Mouse (Mus musculus): ENCODE measurements around the gene Fam69b. TPM values are rescaled to one million over a fixed set of nuclear protein-coding genes. Genes with fewer than 3 reads are reported as not detected.

The Fam69b gene
- total RNA-seq, 1 experiment, result 24.6 TPM

GRCm38 (mm10) chr2:26622984-26623383, 5.3 kb upstream of the Fam69b start:
- TF ChIP-seq ZNF384 (IDR thresholded peaks at IDR 0.05; ENCODE audit: low read depth, low read length) (no peak), ZC3H11A (IDR thresholded peaks at IDR 0.05; ENCODE audit: borderline replicate concordance, low read depth, low read length) (no peak), CHD2 (IDR thresholded peaks at IDR 0.05; ENCODE audit: low read depth, low read length) (no peak), HCFC1 (IDR thresholded peaks at IDR 0.05; ENCODE audit: borderline replicate concordance, insufficient read depth, low read length) (no peak), MAFK (IDR thresholded peaks at IDR 0.05; ENCODE audit: insufficient read depth, low read depth, low read length) (no peak)
- in situ Hi-C loops (cut with MboI; ENCODE audit: low sequenced_read_pairs in 2 of 2, unreplicated experiment in 2 of 2), result no loop called here
- no peaks in the 10 kb centered on the region for H3K36me3 ChIP-seq (ENCODE audit: control insufficient read depth, insufficient read depth, low read length, poor library complexity, severe bottlenecking)
- H3K9ac ChIP-seq (ENCODE audit: insufficient read depth, low read depth, low read length, poor library complexity, severe bottlenecking), result no peak overlapping the region
- no peak for DNase-seq (ENCODE audit: low read depth, low spot score)
- no peak overlapping the region for H3K4me3 ChIP-seq (ENCODE audit: insufficient read depth in 1 of 2, low read depth in 1 of 2, low read length in 2 of 2, poor library complexity in 1 of 2, severe bottlenecking in 1 of 2)
- no peaks in the 10 kb centered on the region for H3K9me3 ChIP-seq (ENCODE audit: control insufficient read depth, insufficient read depth, low read depth, low read length)
- peaks cover 0 to 12% of the 10 kb centered on the region in 2 experiments; a peak in 1 of 4 replicates for H3K4me1 ChIP-seq (ENCODE audit: control insufficient read depth in 2 of 2, insufficient read depth in 2 of 2, low read length in 2 of 2, poor library complexity in 1 of 2)
- no peak overlapping the region for H3K27ac ChIP-seq (ENCODE audit: insufficient read depth, low read depth, low read length, poor library complexity, severe bottlenecking)

GRCm38 (mm10) chr2:26625419-26625818, 2.8 kb upstream of the Fam69b start:
- Histone ChIP-seq H3K36me3 (ENCODE audit: control insufficient read depth, insufficient read depth, low read length, poor library complexity, severe bottlenecking) (no peaks in the 10 kb centered on the region), H3K9ac (ENCODE audit: insufficient read depth, low read depth, low read length, poor library complexity, severe bottlenecking) (no peak overlapping the region), H3K4me3 (ENCODE audit: insufficient read depth in 1 of 2, low read depth in 1 of 2, low read length in 2 of 2, poor library complexity in 1 of 2, severe bottlenecking in 1 of 2) (no peak overlapping the region), H3K27ac (ENCODE audit: insufficient read depth, low read depth, low read length, poor library complexity, severe bottlenecking) (no peak overlapping the region), H3K9me3 (ENCODE audit: control insufficient read depth, insufficient read depth, low read depth, low read length) (no peaks in the 10 kb centered on the region), H3K4me1 (ENCODE audit: control insufficient read depth in 2 of 2, insufficient read depth in 2 of 2, low read length in 2 of 2, poor library complexity in 1 of 2) (peaks cover 0 to 6% of the 10 kb centered on the region in 2 experiments; a peak in 1 of 4 replicates)
- TF ChIP-seq ZC3H11A (IDR thresholded peaks at IDR 0.05; ENCODE audit: borderline replicate concordance, low read depth, low read length) (no peak), ZNF384 (IDR thresholded peaks at IDR 0.05; ENCODE audit: low read depth, low read length) (no peak), CHD2 (IDR thresholded peaks at IDR 0.05; ENCODE audit: low read depth, low read length) (no peak), HCFC1 (IDR thresholded peaks at IDR 0.05; ENCODE audit: borderline replicate concordance, insufficient read depth, low read length) (no peak), MAFK (IDR thresholded peaks at IDR 0.05; ENCODE audit: insufficient read depth, low read depth, low read length) (no peak)
- DNase-seq (ENCODE audit: low read depth, low spot score), result no peak
- in situ Hi-C loops (cut with MboI; ENCODE audit: low sequenced_read_pairs in 2 of 2, unreplicated experiment in 2 of 2), result no loop called here

- Histone ChIP-seq H3K9ac (ENCODE audit: insufficient read depth, low read depth, low read length, poor library complexity, severe bottlenecking) (no peak overlapping the region), H3K36me3 (ENCODE audit: control insufficient read depth, insufficient read depth, low read length, poor library complexity, severe bottlenecking) (no peaks in the 10 kb centered on the region), H3K4me3 (ENCODE audit: insufficient read depth in 1 of 2, low read depth in 1 of 2, low read length in 2 of 2, poor library complexity in 1 of 2, severe bottlenecking in 1 of 2) (no peak overlapping the region), H3K27ac (ENCODE audit: insufficient read depth, low read depth, low read length, poor library complexity, severe bottlenecking) (no peak overlapping the region), H3K9me3 (ENCODE audit: control insufficient read depth, insufficient read depth, low read depth, low read length) (no peaks in the 10 kb centered on the region), H3K4me1 (ENCODE audit: control insufficient read depth in 2 of 2, insufficient read depth in 2 of 2, low read length in 2 of 2, poor library complexity in 1 of 2) (peaks cover 0 to 6% of the 10 kb centered on the region in 2 experiments; a peak in 1 of 4 replicates)
- no peak for TF ChIP-seq MAFK (IDR thresholded peaks at IDR 0.05; ENCODE audit: insufficient read depth, low read depth, low read length)
- no peak for TF ChIP-seq CHD2 (IDR thresholded peaks at IDR 0.05; ENCODE audit: low read depth, low read length)
- TF ChIP-seq ZC3H11A (IDR thresholded peaks at IDR 0.05; ENCODE audit: borderline replicate concordance, low read depth, low read length), result no peak
- TF ChIP-seq ZNF384 (IDR thresholded peaks at IDR 0.05; ENCODE audit: low read depth, low read length), result no peak
- no peak for TF ChIP-seq HCFC1 (IDR thresholded peaks at IDR 0.05; ENCODE audit: borderline replicate concordance, insufficient read depth, low read length)
- in situ Hi-C loops (cut with MboI; ENCODE audit: low sequenced_read_pairs in 2 of 2, unreplicated experiment in 2 of 2), result no loop called here
- no peak for DNase-seq (ENCODE audit: low read depth, low spot score)
Observed at GRCm38 (mm10) chr2:26626081-26626480, 2.2 kb upstream of the Fam69b start.

GRCm38 (mm10) chr2:26628792-26629437, 658 bp downstream of the Fam69b start:
- TF ChIP-seq ZC3H11A (IDR thresholded peaks at IDR 0.05; ENCODE audit: borderline replicate concordance, low read depth, low read length) (no peak), ZNF384 (IDR thresholded peaks at IDR 0.05; ENCODE audit: low read depth, low read length) (no peak), HCFC1 (IDR thresholded peaks at IDR 0.05; ENCODE audit: borderline replicate concordance, insufficient read depth, low read length) (no peak), CHD2 (IDR thresholded peaks at IDR 0.05; ENCODE audit: low read depth, low read length) (no peak), MAFK (IDR thresholded peaks at IDR 0.05; ENCODE audit: insufficient read depth, low read depth, low read length) (no peak)
- H3K36me3 ChIP-seq (ENCODE audit: control insufficient read depth, insufficient read depth, low read length, poor library complexity, severe bottlenecking), result peaks cover under 1% of the 10 kb centered on the region; the same call in 1 of the 2 replicates
- no peaks in the 10 kb centered on the region for H3K9me3 ChIP-seq (ENCODE audit: control insufficient read depth, insufficient read depth, low read depth, low read length)
- H3K9ac ChIP-seq (ENCODE audit: insufficient read depth, low read depth, low read length, poor library complexity, severe bottlenecking), result peak overlapping the region; percentile 81
- in situ Hi-C loops (cut with MboI; ENCODE audit: low sequenced_read_pairs in 2 of 2, unreplicated experiment in 2 of 2), result no loop called here
- DNase-seq (ENCODE audit: low read depth, low spot score), result no peak
- H3K4me3 ChIP-seq (ENCODE audit: insufficient read depth in 1 of 2, low read depth in 1 of 2, low read length in 2 of 2, poor library complexity in 1 of 2, severe bottlenecking in 1 of 2), result peak overlapping the region; percentile 65 to 70
- H3K27ac ChIP-seq (ENCODE audit: insufficient read depth, low read depth, low read length, poor library complexity, severe bottlenecking), result no peak overlapping the region
- H3K4me1 ChIP-seq (ENCODE audit: control insufficient read depth in 2 of 2, insufficient read depth in 2 of 2, low read length in 2 of 2, poor library complexity in 1 of 2), result peaks cover 0 to 4% of the 10 kb centered on the region in 2 experiments; a peak in 1 of 4 replicates
